In the genomic region with DNA sequence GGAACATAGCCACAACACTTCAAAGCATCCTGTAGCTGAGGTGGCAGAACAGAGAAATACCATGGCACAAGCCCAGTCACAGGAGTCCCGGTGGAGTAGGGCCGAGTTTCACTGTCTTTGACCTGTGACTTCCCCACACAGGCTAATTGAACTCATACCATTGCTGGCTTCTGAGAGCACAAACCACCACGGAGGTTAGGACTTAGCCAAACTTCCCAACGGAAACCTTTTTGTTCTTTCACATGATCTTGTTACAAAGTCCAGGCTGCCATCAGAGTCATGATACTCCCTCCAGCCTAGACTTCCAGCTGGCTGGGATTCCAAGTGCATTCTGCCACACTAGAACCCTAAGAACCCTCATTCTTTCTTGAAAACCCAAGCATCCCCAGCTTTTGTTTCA, we compare ENCODE assay signal across 25 mouse cellular contexts. TPM values are rescaled to one million over a fixed set of nuclear protein-coding genes. Genes with fewer than 3 reads are reported as not detected.
DNase-seq lines count a peak whose midpoint lies in the region; ATAC-seq and TF ChIP-seq lines count a peak whose summit lies in the region.
"Had no signal": no experiment of that assay in that cellular context is flagged by ENCODE, and none has a peak within 500 bp of the region (broad histone marks: within the 10 kb centered on the region; RNA-seq: fewer than 3 reads in every experiment).

No protein-coding gene starts in this region.

- no peak overlapping the region for H3K4me3 ChIP-seq in kidney, adult 2 months (ENCODE audit: insufficient read depth, low read depth, low read length)
- no peak overlapping the region for H3K4me3 ChIP-seq in kidney, embryonic 15.5 days (replicated peaks)
- H3K4me3 ChIP-seq in kidney, embryonic 16.5 days (ENCODE audit: low read length), result no peak overlapping the region
- H3K4me3 ChIP-seq: embryonic facial prominence, embryonic 10.5 days; embryonic facial prominence, embryonic 12.5 days; forebrain, embryonic 13.5 days had no signal

- H3K9ac ChIP-seq in kidney, embryonic 15.5 days, result no peak overlapping the region
- no peak overlapping the region for H3K9ac ChIP-seq in kidney, embryonic 16.5 days (replicated peaks; ENCODE audit: low read length)
- H3K9ac ChIP-seq: embryonic facial prominence, embryonic 12.5 days; forebrain, embryonic 13.5 days had no signal

- no peaks in the 10 kb centered on the region for H3K36me3 ChIP-seq in kidney, adult 2 months (ENCODE audit: control insufficient read depth, insufficient read depth, low read length)
- no peaks in the 10 kb centered on the region for H3K36me3 ChIP-seq in kidney, embryonic 15.5 days
- no peaks in the 10 kb centered on the region for H3K36me3 ChIP-seq in kidney, embryonic 16.5 days (ENCODE audit: insufficient read depth, low read length)
- H3K36me3 ChIP-seq: embryonic facial prominence, embryonic 10.5 days; embryonic facial prominence, embryonic 12.5 days; G1E had no signal

- no peaks in the 10 kb centered on the region for H3K4me1 ChIP-seq in kidney, adult 2 months (ENCODE audit: control insufficient read depth, insufficient read depth, low read length)
- no peaks in the 10 kb centered on the region for H3K4me1 ChIP-seq in kidney, embryonic 15.5 days
- no peaks in the 10 kb centered on the region for H3K4me1 ChIP-seq in kidney, embryonic 16.5 days (ENCODE audit: insufficient read depth, low read length)
- H3K4me1 ChIP-seq: embryonic facial prominence, embryonic 10.5 days; embryonic facial prominence, embryonic 12.5 days; forebrain, embryonic 13.5 days had no signal

- peak; percentile 17 for DNase-seq in heart, adult 11 months
- no peak for DNase-seq in heart, postnatal 4 days
- DNase-seq in kidney, adult 2 months, result peak; percentile 54
- DNase-seq in kidney, adult 9 months, result peak; percentile 57
- DNase-seq in kidney, adult 18-20 months, result no peak
- DNase-seq in kidney, postnatal 36 days, result peak; percentile 17 to 60
- DNase-seq: adrenal gland, adult 8-10 months; adrenal gland, postnatal 14 days; adrenal gland, postnatal 36 days; B cell, adult 2 months; cerebellum, adult 11-12 months; cerebellum, adult 2 months; cerebellum, adult 9-10 months; cerebellum, postnatal 10 days; cerebellum, postnatal 25 days had no signal

- no peak for TF ChIP-seq POLR2A in kidney, adult 2 months (IDR thresholded peaks at IDR 0.05; ENCODE audit: low read depth, low read length)

- H3K27ac ChIP-seq in kidney, adult 2 months (ENCODE audit: insufficient read depth, low read depth, low read length), result no peak overlapping the region
- no peak overlapping the region for H3K27ac ChIP-seq in kidney, embryonic 15.5 days
- no peak overlapping the region for H3K27ac ChIP-seq in kidney, embryonic 16.5 days (ENCODE audit: low read length)
- H3K27ac ChIP-seq: embryonic facial prominence, embryonic 10.5 days; embryonic facial prominence, embryonic 12.5 days; forebrain, embryonic 13.5 days had no signal

- no peak overlapping the region for H3K4me2 ChIP-seq in kidney, embryonic 15.5 days
- H3K4me2 ChIP-seq in kidney, embryonic 16.5 days (replicated peaks; ENCODE audit: low read depth, low read length), result no peak overlapping the region
- H3K4me2 ChIP-seq: embryonic facial prominence, embryonic 12.5 days; forebrain, embryonic 13.5 days had no signal

- H3K9me3 ChIP-seq in kidney, embryonic 15.5 days (replicated peaks), result no peaks in the 10 kb centered on the region
- H3K9me3 ChIP-seq in kidney, embryonic 16.5 days (ENCODE audit: low read length), result no peaks in the 10 kb centered on the region
- H3K9me3 ChIP-seq: embryonic facial prominence, embryonic 10.5 days; embryonic facial prominence, embryonic 12.5 days; forebrain, embryonic 13.5 days; G1E had no signal

- TF ChIP-seq CTCF in kidney, adult 2 months (conservative IDR thresholded peaks at IDR 0.05; ENCODE audit: insufficient read depth, insufficient read length, low read depth, low read length), result no peak

- WGBS in kidney, adult 2 months, result 58% methylated on average over 4 of the region's 4 CpGs
- WGBS in kidney, embryonic 15.5 days, result 78% methylated on average over 4 of the region's 4 CpGs
- WGBS in kidney, embryonic 16.5 days, result 64% methylated on average over 4 of the region's 4 CpGs

- ATAC-seq in kidney, embryonic 15.5 days (replicated peaks; ENCODE audit: low FRiP score), result no peak
- no peak for ATAC-seq in kidney, embryonic 16.5 days (ENCODE audit: low FRiP score, low TSS enrichment)
- ATAC-seq: activated CD4-positive, CD25-positive, alpha-beta regulatory T cell, adult 4 months; CD4-positive, CD25-positive, alpha-beta regulatory T cell, adult 4 months; forebrain, embryonic 13.5 days; Patski had no signal

- no peaks in the 10 kb centered on the region for H3K27me3 ChIP-seq in kidney, adult 2 months (replicated peaks; ENCODE audit: control insufficient read depth, insufficient read depth, low read length)
- no peaks in the 10 kb centered on the region for H3K27me3 ChIP-seq in kidney, embryonic 15.5 days
- H3K27me3 ChIP-seq in kidney, embryonic 16.5 days (ENCODE audit: insufficient read depth, low read length), result no peaks in the 10 kb centered on the region
- H3K27me3 ChIP-seq: CH12.LX; embryonic facial prominence, embryonic 12.5 days; forebrain, embryonic 13.5 days had no signal

RNA-seq across cellular contexts. Expression of gene Slc25a5, which starts 17.8 kb away (rescaled TPM):
- total RNA-seq in heart, postnatal 4 days (2021), result 100 to 1,000 TPM; 850 to 928 TPM
- 1,901 and 2,104 TPM in 2 replicates for polyA plus RNA-seq in kidney, adult 2 months (2012; rRNA removed)
- 783 and 885 TPM in 2 replicates for polyA plus RNA-seq in kidney, embryonic 15.5 days (2015; fragmentation: Nextera tagmentation; extraction: Ambion mirVana)
- polyA plus RNA-seq in kidney, embryonic 16.5 days (2015; fragmentation: Nextera tagmentation; extraction: Ambion mirVana), result 924 and 964 TPM in 2 replicates

RNA-seq across cellular contexts. Expression of gene Slc25a43, which starts 34.2 kb away (rescaled TPM):
- under 1 TPM; 0.33 to 0.68 TPM for total RNA-seq in heart, postnatal 4 days (2021)
- polyA plus RNA-seq in kidney, adult 2 months (2012; rRNA removed), result 0.97 and 1.6 TPM in 2 replicates
- 2.8 and 3.4 TPM in 2 replicates for polyA plus RNA-seq in kidney, embryonic 15.5 days (2015; fragmentation: Nextera tagmentation; extraction: Ambion mirVana)
- polyA plus RNA-seq in kidney, embryonic 16.5 days (2015; fragmentation: Nextera tagmentation; extraction: Ambion mirVana), result 2.9 and 3.3 TPM in 2 replicates
- polyA plus RNA-seq: G1E had no signal

Comparison
In these comparisons a context has a peak if more than half of its experiments do, and no peak if none do; other contexts are left out.
1. DNase-seq: peak in heart, adult 11 months (single experiment), kidney, adult 2 months (single experiment), kidney, adult 9 months (single experiment) and kidney, postnatal 36 days (2 of 2); none in heart, postnatal 4 days (single experiment) and kidney, adult 18-20 months (single experiment).